Mouse (Mus musculus) fat pad, adult 2 months (tissue): Measurements from ENCODE around the gene Lingo2.

Experiments used
- DNase-seq: peaks from one replicate; pipeline ENCODE4 v3.0.0-alpha.2; 2011; ENCODE audit warnings: low read depth, low spot score; ENCODE audit errors: extremely low read depth

The Lingo2 gene

DNA sequence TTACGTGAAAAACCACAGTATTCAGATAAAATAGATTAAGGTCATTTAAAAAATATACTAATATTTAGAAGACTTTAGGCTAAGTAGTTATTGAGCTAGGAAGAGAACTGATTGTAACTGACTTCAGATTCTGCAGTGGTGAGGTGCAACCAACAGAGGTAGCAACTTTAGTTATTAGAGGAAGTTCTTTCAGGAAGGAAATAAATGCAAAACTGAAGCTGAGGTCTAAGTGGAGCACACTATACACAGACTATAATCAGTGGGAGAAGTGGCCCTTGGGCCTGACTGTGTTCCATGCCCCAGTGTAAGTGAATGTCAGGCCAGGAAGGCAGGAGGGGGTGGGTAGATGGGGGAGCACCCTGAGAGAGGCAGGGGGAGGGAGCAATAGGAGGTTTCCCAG lies 385.0 kb downstream of the Lingo2 start:
- DNase-seq, result no peak

GRCm38 (mm10) chr4:36560997-36561396 lies 390.6 kb downstream of the Lingo2 start:
- no peak for DNase-seq

GRCm38 (mm10) chr4:36540664-36541360 lies 410.7 kb downstream of the Lingo2 start:
- DNase-seq, result no peak

DNA sequence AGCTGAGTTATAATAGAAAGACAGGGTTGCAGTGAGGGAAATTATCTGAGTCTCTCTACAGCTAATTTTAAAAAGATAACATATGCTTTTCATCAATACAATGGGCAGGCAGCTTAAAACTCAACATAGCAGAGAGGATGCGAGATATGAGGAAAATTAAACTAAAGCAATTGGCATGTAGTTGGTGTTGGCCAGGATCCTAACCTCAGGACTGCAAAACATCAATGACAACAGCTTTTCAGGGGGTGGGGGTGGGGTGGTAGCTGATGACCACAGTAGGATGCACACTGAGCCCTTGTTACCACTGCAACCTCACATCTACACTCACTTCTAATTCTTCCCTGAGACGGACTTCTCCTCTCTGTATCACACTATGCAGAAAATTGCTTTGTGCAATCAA lies 417.7 kb downstream of the Lingo2 start:
- no peak for DNase-seq

DNA sequence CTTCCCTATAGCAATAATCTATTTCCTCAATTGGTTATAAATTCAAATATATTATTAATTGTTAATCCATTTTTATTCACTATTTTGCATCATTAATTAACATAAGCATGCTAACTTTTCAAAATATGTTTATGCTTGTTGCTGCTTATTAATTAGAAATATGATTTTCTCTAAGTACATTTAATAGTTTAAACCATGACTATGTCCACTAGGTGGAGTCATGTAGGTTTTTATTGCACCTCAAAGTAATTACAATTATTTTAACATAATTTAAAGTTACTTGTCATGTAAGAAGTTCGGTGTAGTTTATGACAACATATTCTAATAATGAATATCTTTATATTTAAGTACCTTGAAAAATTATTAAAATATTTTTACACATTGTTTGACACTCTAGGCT lies 461.3 kb downstream of the Lingo2 start:
- DNase-seq, result no peak

- DNase-seq, result no peak
These were observed 516.3 kb downstream of the Lingo2 start for GRCm38 (mm10) chr4:36435211-36435610.

DNA sequence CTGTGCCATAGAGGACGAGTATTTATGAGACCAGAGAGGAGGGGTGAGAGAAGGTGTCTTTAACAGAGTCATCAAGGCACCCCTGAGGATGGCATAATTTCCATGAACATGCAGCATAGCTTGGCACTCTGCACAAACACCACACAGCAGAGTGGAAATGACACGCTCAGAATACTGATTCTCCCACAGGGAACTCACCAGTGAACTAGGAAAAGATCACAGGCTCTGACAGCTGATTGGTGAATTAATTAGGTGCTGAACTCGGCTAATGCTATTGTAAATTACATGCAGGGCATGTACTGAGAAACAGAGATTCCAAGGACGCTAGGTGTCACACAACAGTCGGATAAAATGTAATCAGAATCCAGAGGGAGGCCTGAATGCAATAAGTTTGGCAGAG lies 525.4 kb downstream of the Lingo2 start:
- no peak for DNase-seq

- no peak for DNase-seq
These were observed 544.2 kb downstream of the Lingo2 start for GRCm38 (mm10) chr4:36407350-36407749.

GRCm38 (mm10) chr4:36368925-36369324 lies 582.6 kb downstream of the Lingo2 start:
- no peak for DNase-seq

GRCm38 (mm10) chr4:36354401-36354800 lies 597.1 kb downstream of the Lingo2 start:
- DNase-seq, result no peak

DNA sequence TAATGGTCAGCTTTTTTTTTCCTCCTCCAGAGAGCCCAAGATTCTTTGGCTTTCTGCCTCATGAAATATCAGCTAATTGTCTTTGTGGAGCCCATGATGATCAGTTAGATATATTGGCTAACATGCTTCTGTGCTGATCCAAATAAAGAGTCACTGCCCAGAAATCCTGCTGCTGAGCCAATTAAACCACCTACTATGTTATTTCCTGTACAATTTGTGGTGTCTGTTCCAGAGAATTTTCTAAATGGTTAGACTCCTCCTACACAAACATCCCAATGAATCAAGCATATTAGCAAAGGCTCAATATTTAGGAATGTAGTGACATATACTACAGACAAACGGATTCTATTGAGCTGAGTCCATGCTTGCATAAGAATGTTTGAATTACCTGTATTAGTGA lies 619.8 kb downstream of the Lingo2 start:
- no peak for DNase-seq

DNA sequence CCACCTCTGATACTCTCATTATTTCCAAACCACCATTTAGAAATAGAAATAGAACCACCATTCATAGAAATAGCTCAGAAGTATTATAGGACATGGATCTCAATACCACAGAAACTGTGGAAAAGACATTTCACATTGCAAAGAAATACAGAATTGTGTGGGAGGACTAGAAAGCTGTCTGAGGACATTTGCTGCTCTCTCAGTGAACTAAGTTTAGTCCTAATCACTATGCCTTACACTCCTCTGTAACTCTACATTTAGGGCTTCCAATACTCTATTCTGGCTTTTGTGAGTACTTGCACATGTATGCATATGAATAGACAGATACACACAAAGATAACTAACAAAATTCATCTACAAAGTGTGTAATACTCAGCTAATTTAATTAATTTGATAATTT lies 625.9 kb downstream of the Lingo2 start:
- DNase-seq, result no peak

DNA sequence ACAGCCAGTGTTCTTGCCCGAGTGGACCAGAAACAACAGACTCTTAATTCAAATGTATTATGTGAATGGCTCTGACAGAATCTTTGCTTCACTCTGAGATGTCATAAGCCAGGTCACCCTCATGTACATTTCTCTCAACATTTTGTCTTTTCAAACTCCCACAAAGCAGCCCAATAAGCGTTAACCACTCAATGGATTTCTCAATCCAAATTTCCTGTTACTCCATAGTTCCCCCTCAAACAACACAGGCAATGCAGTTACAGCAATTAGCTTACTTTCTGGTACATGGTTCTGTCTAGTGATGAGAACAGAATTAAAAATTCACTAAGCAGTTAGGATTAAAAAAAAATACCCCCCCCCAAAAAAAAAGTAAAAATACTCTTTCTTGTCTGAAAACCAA lies 638.5 kb downstream of the Lingo2 start:
- DNase-seq, result no peak

- DNase-seq, result no peak
These were observed 640.1 kb downstream of the Lingo2 start for GRCm38 (mm10) chr4:36311431-36311830.

DNA sequence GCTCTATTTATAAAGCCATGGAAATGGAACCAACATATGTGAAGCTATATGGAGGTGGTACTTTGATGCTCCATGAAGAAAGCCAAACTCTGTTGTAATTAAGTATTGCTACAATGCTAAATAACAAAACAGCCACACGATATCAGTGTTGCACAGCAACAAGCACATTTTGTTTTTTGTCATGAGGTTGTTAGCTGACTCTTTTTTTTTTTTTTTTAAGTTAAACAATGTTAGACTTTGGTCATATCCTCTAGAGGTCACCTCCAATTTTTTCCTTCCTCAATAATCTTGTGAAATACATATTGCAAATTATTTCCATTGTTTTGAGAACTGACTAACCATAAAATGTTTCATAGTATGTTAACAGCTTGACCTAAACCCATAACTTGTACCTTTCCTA lies 646.3 kb downstream of the Lingo2 start:
- no peak for DNase-seq

- DNase-seq, result no peak
These were observed 661.9 kb downstream of the Lingo2 start for GRCm38 (mm10) chr4:36289701-36290053.

DNA sequence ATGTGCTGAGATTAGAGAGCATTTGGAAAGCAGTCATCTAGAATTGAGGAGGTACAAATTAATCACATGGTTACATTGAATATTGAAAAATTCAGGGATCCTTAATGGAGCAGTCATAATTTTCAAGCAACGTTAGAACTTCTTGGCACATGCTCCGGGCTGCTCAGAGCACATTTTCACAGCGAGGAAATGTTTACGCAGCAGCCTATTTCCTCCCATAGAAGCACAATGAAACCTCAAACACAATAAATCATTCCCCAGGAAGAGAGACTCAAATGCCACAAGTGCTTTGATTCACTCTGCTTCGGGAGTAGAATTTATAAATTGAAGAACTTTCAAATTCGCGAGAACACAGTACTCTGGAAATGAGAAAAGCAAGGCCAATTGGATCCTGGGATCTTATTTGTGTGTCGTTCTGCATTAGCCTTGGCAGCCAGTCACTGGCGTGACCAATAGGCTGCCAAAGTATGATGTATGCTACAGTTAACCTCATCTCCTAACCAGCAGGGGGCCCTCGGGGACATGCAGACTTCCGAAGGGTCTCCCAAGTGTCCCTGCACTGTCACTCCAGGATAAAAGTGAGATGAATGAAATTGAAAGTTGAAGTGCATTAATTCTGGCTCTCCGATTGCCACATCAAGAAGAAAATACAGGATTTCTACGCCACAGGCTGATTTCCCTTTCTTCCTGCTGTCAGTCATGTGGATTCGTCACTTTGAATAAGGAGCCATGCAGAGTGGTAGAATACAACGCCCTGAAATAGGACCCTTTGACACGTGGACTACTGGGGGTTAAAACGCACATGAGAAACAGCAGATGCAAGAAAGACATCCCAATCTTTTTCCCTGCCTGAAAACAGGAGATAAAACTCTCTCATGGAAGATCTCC lies 662.5 kb downstream of the Lingo2 start:
- DNase-seq, result no peak

DNA sequence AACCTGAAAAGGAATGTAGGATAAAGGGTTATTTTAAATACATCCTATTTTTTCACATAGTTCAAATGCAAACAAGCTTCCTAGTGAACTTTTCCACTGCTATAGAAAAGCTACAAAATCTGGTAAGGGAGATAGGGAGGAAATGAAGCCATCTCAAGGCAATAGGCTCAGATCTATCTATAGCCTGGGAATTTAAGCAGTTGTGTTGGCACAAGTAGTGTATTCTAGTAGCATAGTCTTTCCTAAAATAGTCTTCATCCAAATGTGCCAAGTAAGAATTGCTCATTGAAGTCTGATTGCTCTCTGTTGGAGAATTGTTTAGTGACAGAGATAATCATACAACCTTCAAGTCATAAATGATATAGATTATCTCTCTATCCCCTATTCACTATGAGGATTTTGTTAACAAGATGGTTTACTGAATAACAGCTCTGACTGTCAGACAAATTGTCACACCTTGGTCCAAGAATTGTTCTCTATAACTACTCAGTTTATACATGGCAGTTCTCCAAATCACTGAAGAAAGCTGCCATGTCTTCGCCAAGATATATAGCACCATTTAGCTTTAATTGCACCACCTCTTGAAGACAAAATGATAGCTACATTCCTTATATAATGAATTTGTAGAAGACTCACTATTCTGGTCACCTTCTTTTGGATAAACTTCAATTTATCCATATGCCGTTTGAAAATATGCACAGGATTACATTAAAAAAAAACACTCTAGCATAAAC lies 688.9 kb downstream of the Lingo2 start:
- no peak for DNase-seq

- DNase-seq, result no peak
These were observed 765.2 kb downstream of the Lingo2 start for GRCm38 (mm10) chr4:36186231-36186922.

DNA sequence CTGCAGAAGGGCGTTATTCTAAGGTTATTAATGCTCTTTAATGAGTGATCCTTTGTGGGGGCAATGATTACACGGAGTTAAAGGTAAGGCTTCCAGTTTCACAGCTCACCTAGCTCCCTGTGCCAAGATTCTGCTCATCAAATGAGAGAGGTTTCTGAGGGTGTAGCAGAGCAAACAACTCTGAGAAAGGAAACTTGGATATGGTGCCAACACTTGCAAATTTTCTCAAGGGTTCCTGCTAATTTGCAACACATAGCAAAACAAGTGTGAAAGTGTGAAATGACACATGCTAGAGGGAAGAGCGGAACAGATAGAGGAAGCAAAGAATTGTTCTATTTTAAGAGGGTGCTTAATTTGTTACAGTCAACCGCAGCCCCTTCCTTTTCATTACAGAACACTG lies 767.9 kb downstream of the Lingo2 start:
- DNase-seq, result no peak

DNA sequence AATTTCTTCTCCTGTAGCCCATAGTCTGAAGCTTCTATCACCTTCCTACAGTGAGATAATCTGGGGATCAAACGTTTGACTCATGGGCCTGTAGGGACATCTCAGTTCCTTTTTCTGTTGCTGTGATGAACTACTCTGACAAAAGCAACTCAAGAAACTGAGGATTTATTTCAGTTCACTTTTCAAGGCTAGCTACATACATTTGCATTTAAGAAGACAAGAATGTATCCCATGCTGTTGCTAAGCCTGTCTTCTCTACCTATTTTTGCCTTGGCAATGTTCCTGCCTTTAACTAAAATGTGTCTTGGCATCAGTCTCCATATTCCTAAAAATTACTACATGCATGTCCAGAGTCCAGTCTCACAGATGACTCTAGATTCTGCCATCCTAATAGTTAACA lies 781.4 kb downstream of the Lingo2 start:
- no peak for DNase-seq
